Mouse (Mus musculus) forebrain, embryonic 11.5 days (tissue): ENCODE measurements around the gene Abhd17a. TPM values are rescaled to one million over a fixed set of nuclear protein-coding genes. Genes with fewer than 3 reads are reported as not detected.

Source experiments
- ATAC-seq: fragments of 200-750 bp; cut with Nextera tagmentation; replicated peaks from 2 replicates; pipeline ENCODE4 v1.8.0; 2017; ENCODE audit warnings: moderate TSS enrichment; ENCODE audit not compliant: low FRiP score
- DNase-seq: peaks from one replicate; pipeline ENCODE4 v3.0.0-alpha.2; 2017; ENCODE audit warnings: low spot score
- H3K27ac ChIP-seq: fragments of 300-500 bp; sonication (generic); 2 replicates; pipeline ENCODE4 v1.5.1; 2014; ENCODE audit warnings: low read depth, low read length
- H3K27me3 ChIP-seq: fragments of 300-500 bp; sonication (generic); 2 replicates; pipeline ENCODE4 v1.6.1; 2014; ENCODE audit warnings: mild to moderate bottlenecking, low read length, mixed read lengths; ENCODE audit not compliant: control insufficient read depth, insufficient read depth
- H3K36me3 ChIP-seq: fragments of 300-500 bp; sonication (generic); 2 replicates; pipeline ENCODE4 v1.6.1; 2014; ENCODE audit warnings: mild to moderate bottlenecking, low read length, moderate library complexity, mixed read lengths; ENCODE audit not compliant: control insufficient read depth, insufficient read depth
- H3K4me1 ChIP-seq: fragments of 300-500 bp; sonication (generic); replicated peaks from 2 replicates; pipeline ENCODE4 v1.6.1; 2014; ENCODE audit warnings: low read length, mixed read lengths; ENCODE audit not compliant: control insufficient read depth, insufficient read depth
- H3K4me2 ChIP-seq: fragments of 300-500 bp; sonication (generic); 2 replicates; pipeline ENCODE4 v1.6.1; 2014; ENCODE audit warnings: low read depth, mild to moderate bottlenecking, low read length, moderate library complexity, mixed read lengths; ENCODE audit not compliant: severe bottlenecking
- H3K4me3 ChIP-seq: fragments of 300-500 bp; sonication (generic); 2 replicates; pipeline ENCODE4 v1.5.1; 2014; ENCODE audit warnings: low read depth, low read length
- H3K9ac ChIP-seq: fragments of 300-500 bp; sonication (generic); 2 replicates; pipeline ENCODE4 v1.6.1; 2014; ENCODE audit warnings: low read length
- H3K9me3 ChIP-seq: fragments of 300-500 bp; sonication (generic); 2 replicates; pipeline ENCODE4 v1.6.1; 2016; ENCODE audit warnings: low read length, mixed read lengths; ENCODE audit not compliant: control insufficient read depth
- WGBS: fragments of 180-500 bp; shearing (Covaris S2); extraction: QIAGEN DNeasy Blood & Tissue Kit; methylation state at CpG from one replicate; pipeline ENCODE4 v1.1.7; 2014; 5-methylcytosine and 5-hydroxymethylcytosine counted together
- polyA plus RNA-seq: library from polyadenylated mRNA; unstranded; fragments of >200 nt; fragmentation: Nextera tagmentation; extraction: Ambion mirVana; gene quantifications from 2 replicates; pipeline ENCODE4 v1.2.1, GENCODE M21; 2014

The Abhd17a gene
- polyA plus RNA-seq, 1 experiment from 2014 or later = 94.6 TPM

DNA sequence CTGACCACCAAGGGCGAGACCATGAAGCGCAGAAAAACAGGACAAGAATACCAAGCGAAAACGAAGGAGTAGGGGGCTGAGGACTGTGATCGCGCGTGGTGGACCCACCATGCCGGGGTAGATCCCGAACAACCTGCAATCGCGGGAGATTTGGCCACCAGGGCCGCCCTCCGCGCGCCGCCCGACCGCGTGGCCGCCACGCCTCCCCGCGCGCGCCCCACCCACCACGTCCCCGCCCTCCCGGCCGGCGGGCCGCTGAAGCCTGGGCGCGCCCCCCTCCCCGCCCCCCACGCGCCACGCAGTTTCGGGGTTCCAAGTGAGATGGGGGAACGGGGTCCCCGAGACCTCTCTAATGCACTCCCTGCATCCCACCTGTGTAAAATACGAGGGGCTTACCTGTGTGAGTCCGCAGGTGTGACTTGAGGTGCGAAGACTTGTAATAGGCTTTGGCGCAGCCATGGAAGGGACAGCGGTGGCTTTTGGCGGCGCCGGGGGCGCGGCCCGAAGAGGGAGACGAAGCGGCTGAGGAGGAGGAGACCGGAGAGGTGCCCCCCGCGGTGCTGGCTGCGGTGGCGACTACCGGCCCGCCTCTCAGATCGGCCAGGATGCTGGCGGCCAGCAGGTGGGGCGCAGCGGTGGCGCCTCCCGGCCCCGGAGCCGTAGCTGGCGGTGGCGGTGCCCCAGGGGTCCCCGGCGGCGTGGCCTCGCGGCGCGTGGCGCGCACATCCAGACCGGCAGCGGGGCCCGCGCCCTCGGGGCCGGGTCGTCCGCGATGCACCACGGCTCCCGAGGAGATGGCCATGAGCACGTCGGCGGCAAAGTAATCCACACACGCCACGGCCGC, 13.6 kb downstream of the Abhd17a start:
- Histone ChIP-seq H3K36me3 (no peaks in the 10 kb centered on the region), H3K4me3 (peak overlapping the region; percentile 72), H3K9me3 (no peaks in the 10 kb centered on the region), H3K27me3 (no peaks in the 10 kb centered on the region), H3K4me1 (peaks cover 14% of the 10 kb centered on the region; the same call in 1 of the 2 replicates), H3K9ac (peak overlapping the region; percentile 73), H3K27ac (peak overlapping the region; percentile 77), H3K4me2 (peak overlapping the region; percentile 94)
- ATAC-seq = peak; percentile 13; the same call in 1 of the 2 replicates
- WGBS = under 1% methylated on average over 83 of the region's 96 CpGs
- peak; percentile 84 for DNase-seq

DNA sequence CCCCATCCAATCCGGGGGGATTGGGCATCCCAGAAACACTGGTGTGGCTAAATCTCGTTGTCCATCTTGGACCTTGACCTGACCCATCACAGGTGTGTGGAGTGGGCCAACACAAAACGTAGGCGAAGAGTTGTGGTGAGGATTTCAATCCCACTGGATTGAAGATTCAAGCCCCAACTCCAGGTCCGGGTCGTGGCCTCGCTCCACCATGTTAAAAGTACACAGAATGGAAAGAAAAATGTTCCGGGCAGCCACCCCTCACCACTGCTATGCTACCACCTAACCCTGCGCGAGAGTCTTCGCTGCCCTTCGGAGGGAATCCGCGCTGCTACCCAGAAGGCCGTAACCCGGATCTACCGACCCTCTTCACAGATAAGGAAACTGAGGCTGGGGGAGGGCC, 14.2 kb downstream of the Abhd17a start:
- Histone ChIP-seq H3K27me3 (no peaks in the 10 kb centered on the region), H3K4me2 (peak overlapping the region; percentile 94), H3K4me3 (peak overlapping the region; percentile 72), H3K9ac (peak overlapping the region; percentile 73), H3K4me1 (peaks cover 21% of the 10 kb centered on the region), H3K36me3 (no peaks in the 10 kb centered on the region), H3K9me3 (no peaks in the 10 kb centered on the region), H3K27ac (no peak overlapping the region)
- ATAC-seq (no peak), DNase-seq (peak; percentile 50)
- 20% methylated on average over 17 of the region's 17 CpGs for WGBS

DNA sequence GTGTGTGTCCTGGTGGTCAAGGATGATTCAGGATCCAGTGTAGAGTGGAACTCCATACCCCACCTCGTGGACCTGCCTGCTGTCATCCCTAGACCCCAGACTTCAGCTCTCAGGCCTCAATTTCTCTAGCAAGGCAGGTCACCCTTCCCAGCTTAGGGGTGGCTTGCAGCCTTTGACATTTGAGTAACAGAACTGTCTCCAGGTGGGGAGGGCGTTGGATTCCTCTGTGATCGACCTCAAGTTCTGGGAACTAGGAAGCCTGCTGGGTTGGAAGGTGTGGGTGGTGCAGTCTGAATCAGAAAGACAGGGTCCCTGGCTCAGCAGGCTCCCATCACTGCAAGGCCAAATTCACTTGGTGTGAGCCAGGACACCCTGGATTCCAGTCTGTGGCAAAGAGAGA, 15.2 kb downstream of the Abhd17a start:
- Histone ChIP-seq H3K4me3 (no peak overlapping the region), H3K4me2 (no peak overlapping the region), H3K27me3 (no peaks in the 10 kb centered on the region), H3K4me1 (peaks cover 25% of the 10 kb centered on the region), H3K27ac (no peak overlapping the region), H3K9ac (no peak overlapping the region), H3K36me3 (no peaks in the 10 kb centered on the region), H3K9me3 (no peaks in the 10 kb centered on the region)
- DNase-seq (no peak), ATAC-seq (no peak)
- 82% methylated on average over 3 of the region's 3 CpGs for WGBS

DNA sequence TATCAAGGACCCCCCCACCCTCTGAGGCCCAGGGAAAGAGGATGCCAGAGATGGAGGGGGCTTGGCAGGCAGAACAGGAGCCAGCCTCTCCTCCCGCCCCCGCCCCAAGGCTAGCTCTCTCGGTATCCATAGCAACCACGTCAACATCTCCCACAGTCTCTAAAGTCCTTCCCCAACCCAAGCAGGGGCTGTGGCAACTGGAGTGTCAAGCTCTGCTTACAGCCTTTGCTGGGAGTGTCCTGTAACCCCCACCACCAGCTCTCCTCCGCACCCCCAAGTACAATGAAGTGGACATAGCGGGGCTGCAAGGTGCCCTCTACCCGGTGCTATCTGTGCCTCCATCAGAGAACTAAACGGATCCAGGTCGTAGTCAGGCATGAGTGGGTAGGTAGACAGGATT, 16.2 kb downstream of the Abhd17a start:
- no peaks in the 10 kb centered on the region for H3K27me3 ChIP-seq
- no peaks in the 10 kb centered on the region for H3K9me3 ChIP-seq
- no peak overlapping the region for H3K4me3 ChIP-seq
- H3K4me1 ChIP-seq = peaks cover 27% of the 10 kb centered on the region
- H3K27ac ChIP-seq = no peak overlapping the region
- no peak for ATAC-seq
- 65% methylated on average over 9 of the region's 9 CpGs for WGBS
- H3K36me3 ChIP-seq = no peaks in the 10 kb centered on the region
- H3K4me2 ChIP-seq = no peak overlapping the region
- DNase-seq = no peak
- H3K9ac ChIP-seq = 0 out of 2 replicates have a peak overlapping the region, but pooled peaks have one; percentile 6

DNA sequence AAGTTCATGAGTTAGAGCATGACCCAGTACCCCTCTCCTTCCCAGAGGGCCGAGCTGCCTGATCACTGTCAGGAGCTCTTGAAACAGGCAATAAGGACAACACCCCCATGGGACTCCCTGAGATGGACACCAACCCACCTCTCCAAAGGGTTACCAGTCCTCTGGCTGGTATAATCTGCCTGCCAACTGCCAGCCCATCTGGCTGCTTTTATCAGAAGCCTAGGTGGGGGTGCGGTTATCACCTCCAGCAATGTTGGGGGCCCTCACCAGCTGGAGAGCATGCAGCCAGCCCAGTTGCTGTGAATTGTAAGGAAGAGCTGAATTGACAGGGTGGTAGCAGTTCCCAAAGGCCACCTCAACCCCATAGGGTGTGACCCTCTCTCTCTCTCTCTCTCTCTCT, 17.7 kb downstream of the Abhd17a start:
- Histone ChIP-seq H3K36me3 (no peaks in the 10 kb centered on the region), H3K9ac (no peak overlapping the region), H3K4me1 (peaks cover 25% of the 10 kb centered on the region), H3K27ac (no peak overlapping the region), H3K4me3 (no peak overlapping the region), H3K4me2 (no peak overlapping the region), H3K27me3 (no peaks in the 10 kb centered on the region), H3K9me3 (no peaks in the 10 kb centered on the region)
- ATAC-seq = no peak
- WGBS = 77% methylated on average over 2 of the region's 2 CpGs
- DNase-seq = no peak

DNA sequence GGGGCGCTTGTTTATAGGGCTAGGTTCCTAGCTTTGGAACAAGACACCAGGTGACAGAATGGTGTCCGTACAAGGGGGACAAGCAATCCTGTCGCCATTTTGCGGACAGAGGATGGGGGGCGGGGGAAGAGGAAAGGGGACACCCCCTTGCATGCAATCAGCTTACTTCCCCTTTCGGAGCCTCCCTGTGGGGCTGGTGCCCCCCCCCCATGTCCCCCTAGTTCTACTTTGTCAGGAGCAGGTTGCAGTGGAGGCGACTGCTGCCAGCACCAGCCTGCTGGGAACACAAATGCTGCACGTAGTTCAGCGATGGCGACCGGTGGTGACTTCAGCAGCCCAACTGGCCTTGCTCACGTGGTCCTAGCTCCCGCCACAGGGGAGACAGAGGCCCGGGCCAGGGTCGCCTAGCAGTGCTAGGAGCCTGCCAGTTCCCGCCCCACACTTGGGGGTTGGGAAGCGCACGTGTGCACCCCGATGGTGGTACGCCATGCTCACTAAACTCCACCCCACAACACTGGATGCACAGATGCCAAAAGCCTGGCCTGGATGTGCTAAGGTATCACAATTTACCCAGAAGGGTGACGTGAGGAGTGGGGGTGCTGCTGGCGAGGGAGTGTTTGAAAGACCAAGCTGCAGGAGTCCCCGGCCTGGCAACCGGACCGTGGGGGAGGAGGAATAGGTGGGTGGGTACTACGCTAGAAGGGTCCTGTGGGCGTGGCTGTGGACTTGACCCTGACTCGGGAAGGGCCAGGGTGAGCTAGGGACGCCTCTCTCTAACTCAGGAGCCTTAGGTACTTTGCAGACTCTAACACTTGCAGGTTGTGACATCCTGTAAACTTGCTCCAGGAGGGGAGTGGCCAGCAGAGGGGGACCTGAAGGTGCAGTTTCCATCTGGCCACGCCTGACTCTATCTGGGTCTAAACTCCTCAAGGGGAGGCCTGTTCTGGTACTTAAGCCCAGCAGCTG, 19.0 kb downstream of the Abhd17a start:
- Histone ChIP-seq H3K9me3 (no peaks in the 10 kb centered on the region), H3K4me1 (peaks cover 30% of the 10 kb centered on the region), H3K4me2 (peak overlapping the region; percentile 36), H3K27me3 (no peaks in the 10 kb centered on the region), H3K27ac (peak overlapping the region; percentile 62), H3K36me3 (no peaks in the 10 kb centered on the region), H3K9ac (peak overlapping the region; percentile 49), H3K4me3 (peak overlapping the region; percentile 11; the same call in 1 of the 2 replicates)
- no peak for DNase-seq
- 23% methylated on average over 30 of the region's 30 CpGs for WGBS
- ATAC-seq = peak; percentile 28; the same call in 1 of the 2 replicates

DNA sequence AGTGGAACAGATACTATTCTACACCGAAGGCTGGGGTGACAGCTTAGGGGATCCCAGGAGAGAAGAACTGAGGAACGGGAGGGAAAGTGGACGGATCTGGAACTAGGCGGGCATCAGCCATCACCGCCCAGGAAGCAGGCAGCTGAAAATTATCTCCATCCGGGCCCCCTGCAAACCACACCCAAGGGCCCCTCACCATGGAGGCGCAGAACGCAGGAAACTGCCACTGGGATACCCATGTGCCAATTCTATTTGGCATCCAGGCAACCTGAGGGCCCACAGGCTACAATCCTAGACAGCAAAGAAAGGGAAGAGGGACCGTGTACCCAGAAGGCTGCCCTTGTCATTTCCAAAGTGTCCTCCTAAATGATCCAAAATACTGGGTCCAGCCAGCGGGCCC, 19.7 kb downstream of the Abhd17a start:
- Histone ChIP-seq H3K9ac (peak overlapping the region; percentile 49; the same call in 1 of the 2 replicates), H3K36me3 (no peaks in the 10 kb centered on the region), H3K4me1 (peaks cover 25% of the 10 kb centered on the region), H3K4me3 (no peak overlapping the region), H3K27me3 (no peaks in the 10 kb centered on the region), H3K4me2 (no peak overlapping the region; the same call in 1 of the 2 replicates), H3K27ac (peak overlapping the region; percentile 62; the same call in 1 of the 2 replicates), H3K9me3 (no peaks in the 10 kb centered on the region)
- WGBS = 86% methylated on average over 10 of the region's 10 CpGs
- no peak for DNase-seq
- ATAC-seq = no peak

DNA sequence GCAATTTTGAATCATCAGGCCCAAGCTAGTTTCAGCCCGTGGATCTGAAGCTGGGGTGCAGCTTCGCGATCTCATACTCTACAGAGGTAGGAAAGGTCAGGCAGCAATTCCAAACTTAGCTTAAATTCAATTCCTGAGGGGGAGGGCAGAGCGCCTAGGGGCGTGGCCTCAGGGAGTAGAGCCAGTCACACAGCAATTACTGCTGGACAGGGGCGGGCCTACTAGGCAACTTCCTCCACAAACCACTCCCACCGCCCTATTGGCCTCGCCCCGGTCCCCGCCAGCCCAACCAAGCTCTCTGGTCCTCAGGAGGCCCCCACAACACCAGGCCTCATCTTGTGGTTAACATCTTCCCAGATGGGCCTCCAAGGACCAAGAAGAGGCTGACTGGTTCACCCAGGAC, 20.5 kb downstream of the Abhd17a start:
- Histone ChIP-seq H3K36me3 (no peaks in the 10 kb centered on the region), H3K27me3 (no peaks in the 10 kb centered on the region), H3K9me3 (no peaks in the 10 kb centered on the region), H3K27ac (no peak overlapping the region), H3K9ac (no peak overlapping the region), H3K4me2 (peak overlapping the region; percentile 21; the same call in 1 of the 2 replicates), H3K4me3 (no peak overlapping the region), H3K4me1 (peaks cover 25% of the 10 kb centered on the region)
- ATAC-seq (no peak), DNase-seq (no peak)
- WGBS = 34% methylated on average over 10 of the region's 10 CpGs
